Mouse (Mus musculus) brain, adult 2 months (tissue): ENCODE results near the gene Rbpms2.

Experiments used
- DNase-seq: peaks from one replicate; pipeline ENCODE4 v3.0.0; 2011; ENCODE audit warnings: low read depth, low spot score

The Rbpms2 gene

DNA sequence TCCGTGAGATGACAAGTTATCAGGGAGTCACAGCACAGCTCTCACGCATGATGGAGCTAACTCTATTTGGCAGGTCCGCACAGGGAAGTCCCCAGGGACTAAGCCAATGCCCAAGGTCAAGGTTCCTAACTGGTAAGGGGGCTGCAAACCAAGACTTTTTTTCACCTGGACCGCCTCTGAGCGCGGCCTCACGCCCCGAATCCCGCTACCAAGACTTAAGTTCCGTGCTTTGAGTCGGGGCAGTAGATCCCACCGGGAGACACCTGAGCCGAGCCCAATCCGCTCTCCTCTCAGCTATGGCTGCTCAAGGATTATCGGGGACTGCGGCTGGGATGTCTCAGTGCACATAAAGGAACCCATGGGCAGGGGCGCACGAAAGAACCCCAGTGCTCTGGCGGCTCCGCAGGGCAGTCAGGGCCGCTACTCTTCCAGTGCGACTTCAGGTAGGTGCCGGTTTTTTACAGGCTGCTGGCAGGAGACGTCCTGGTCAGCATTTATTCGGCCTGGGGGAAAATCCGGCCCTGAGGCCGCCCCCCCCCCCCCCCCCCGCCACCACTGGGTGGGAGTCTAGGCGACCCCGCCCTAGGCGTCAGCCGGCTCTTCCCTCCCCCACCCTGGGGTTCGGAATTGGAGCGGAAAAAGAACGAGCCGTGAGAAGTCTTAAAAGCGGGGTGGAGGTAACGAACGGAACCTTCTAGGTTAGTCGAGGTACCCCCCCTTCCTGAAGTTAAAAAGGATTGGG, at the start of gene Rbpms2:
Gene Rbpms2 (plus strand): TSS at position 624 of the 742 bp plus-strand sequence.
- no peak for DNase-seq

DNA sequence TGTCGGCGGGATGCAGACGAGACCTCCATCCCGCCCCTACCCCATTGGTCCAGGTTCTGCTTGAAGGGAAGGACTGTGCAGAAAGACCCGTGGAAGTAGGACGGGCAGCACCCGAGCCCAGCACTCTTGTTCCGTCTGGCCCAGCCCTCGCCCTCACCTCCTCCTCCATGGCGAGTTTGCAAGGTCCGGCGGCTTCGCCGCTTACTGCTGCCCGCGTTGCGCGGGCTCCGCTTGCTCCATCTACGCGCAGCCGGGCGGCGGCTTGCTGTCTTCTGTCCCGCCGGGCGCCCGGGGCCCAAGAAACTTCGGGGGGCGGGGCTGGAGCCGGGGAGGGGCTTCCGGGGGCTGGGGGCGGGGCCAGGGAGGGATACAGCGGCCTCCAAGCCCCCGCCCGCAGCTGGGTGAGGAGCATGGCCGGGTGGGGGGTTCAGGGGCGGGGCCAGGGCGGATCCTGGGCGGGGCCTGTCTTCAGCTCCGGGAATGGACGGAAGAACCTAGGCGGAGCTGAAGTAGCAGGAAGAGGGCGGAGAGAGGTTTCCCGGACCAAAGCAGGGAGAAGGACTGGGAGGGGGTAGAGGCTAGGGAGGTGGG, 49.6 kb upstream of the Rbpms2 start, which contains the start of gene Plekho2:
Gene Plekho2 (minus strand): TSS at position 260 of the 591 bp plus-strand sequence.
- DNase-seq = peak; percentile 96

DNA sequence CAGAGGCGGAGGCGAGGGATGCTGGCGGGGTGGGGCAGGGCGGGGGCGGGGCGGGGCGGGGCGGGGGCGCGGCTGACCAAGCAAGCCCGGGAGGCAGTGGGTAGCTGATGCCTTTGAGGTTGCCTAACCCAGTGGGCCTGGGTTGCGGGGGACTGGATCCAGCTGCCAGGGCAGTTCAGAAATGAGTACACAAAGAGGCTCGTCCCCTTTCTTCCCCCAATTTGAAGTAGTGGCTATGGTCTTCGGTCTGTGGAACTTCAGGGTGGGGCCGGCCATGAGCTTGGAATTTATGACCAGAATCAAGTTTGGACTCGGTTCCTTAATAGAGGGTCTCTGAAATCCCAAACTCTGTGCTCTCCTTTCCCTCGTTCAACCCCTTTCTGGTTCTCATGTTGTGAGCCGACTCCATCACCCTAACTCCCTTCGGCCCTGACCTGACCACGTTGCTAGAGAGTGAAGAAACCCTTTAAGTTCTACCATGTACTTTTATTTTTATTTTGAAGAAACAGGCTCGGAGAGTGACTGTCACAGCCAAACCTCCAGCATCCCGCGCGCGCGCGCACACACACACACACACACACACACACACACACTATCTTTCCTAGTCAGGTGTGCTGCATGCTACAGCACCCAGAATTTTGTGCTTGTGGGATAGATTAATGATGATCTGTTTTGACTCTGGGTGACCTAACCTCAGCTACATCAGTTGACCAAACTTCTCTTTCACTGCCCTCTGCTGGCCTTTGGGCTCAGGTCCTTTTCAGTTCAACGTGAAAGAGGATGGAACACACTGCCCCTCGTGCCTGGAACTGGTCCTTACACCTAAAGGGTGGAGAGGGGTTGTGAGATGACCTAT, 48.8 kb upstream of the Rbpms2 start:
- DNase-seq = peak; percentile 92

DNA sequence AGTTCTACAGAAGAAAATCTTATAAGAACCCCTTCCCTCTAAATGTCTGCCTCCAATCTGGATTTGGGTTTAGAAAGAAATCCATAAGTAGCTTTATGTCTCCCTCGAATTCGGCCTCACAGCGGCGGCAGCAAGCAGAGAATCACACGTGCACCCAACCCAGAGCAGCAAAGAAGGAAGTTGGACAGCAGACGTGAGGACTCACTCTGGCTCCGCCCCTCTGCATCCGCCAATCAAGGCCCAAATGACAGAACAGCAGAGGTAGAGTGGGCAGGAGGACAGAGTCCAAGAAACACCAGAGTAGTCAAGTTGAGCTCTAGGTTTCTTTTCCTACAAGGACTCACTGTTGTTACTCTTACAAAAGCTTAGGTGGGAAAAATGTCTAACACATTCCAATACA, 46.4 kb upstream of the Rbpms2 start:
- DNase-seq = no peak

DNA sequence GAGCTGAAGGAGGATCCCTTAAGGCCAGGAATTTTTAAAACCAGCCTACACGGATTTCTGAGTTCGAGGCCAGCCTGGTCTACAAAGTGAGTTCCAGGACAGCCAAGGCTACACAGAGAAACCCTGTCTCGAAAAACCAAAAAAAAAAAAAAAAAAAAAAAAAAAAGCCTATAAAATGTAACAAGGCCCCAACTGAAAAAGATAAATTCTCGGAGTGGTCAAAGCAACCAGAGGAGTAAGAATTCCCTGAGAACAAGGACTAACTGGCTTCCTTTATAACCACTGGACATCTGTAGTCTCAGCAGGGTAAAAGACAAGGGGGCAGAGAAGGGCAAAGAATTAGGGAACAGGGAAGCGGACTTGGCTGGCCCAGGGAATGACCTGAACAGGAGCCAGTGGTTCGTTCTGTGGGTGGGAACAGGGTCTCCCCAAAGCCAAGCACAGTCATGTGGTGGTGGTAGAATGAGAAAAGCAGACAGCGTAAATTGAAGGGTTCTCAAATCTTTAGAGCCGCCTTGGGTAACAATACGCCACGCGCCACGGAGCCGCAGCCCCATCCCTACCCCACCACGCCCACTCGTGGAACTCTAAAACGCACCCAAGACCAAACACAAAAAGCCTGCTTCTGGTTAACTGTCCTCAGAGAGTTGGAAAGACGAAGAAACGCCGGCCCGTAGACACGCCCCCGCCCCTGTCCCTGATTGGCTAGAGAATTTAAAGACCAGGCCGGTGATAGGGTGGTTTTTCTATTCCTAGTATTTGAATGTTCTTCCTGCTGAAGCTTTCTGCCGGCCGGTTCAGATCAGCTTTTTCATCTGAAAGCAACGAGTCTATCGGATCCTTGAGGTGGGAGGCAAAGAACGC, 42.8 kb upstream of the Rbpms2 start, which contains the start of gene Pif1:
Gene Pif1 (plus strand): TSS at position 755 of the 864 bp plus-strand sequence.
- peak; percentile 62 for DNase-seq

DNA sequence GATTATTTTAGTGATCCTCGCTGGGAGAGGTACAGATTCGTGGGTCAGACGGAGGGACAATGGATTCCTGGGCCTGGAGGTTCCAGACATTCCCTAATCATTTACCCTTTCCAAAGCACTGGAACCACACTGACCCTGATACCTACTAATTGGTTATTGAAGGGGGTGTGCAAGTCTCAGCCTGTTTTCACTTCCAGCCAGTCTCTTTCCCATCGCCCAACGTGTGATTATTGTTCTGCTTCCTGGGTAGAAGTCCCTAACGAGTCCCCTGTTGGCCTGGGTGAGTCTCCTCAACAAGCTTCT, 42.2 kb upstream of the Rbpms2 start:
- no peak for DNase-seq

DNA sequence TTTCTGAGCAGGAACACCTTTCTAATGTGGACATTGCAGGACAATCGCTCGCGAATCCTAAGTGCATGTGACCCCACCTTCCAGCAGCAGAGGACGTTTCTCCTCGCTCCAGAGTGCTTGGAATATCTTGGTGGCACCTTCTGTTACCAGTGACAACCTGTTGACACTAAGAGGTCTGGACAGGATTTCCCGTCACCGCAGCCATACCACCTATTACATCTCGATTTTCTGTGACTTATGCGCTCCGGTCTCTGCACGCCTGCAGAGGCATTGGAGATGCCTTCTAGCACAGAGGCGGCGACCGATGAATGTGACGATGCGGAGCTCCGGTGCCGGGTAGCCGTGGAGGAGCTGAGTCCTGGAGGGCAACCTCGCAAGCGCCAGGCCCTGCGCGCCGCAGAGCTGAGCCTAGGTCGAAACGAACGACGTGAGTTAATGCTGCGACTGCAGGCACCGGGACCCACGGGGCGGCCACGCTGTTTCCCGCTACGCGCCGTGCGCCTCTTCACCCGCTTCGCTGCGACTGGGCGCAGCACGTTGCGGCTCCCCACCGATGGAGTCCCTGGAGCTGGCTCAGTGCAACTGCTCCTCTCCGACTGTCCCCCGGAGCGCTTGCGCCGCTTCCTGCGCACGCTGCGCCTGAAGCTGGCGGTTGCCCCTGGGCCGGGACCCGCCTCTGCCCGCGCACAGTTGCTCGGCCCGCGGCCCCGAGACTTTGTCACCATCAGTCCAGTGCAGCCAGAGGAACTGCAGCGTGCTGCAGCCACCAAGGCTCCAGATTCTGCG, 41.7 kb upstream of the Rbpms2 start:
- peak; percentile 34 for DNase-seq

DNA sequence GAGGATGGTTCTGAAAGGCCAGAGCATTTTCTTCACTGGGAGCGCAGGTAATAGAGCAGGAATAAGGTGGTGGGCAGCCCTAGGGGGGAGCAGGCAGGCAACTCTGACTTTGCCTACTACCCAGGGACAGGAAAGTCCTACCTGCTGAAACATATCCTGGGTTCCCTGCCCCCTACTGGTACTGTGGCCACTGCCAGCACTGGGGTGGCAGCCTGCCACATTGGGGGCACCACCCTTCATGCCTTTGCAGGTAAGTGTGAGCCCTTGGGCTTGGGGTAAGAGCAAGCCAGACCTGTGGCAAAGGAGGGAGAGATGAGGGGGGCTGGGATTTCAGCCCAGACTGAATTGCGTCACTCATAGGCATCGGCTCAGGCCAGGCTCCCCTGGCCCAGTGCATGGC, 40.4 kb upstream of the Rbpms2 start:
- no peak for DNase-seq

DNA sequence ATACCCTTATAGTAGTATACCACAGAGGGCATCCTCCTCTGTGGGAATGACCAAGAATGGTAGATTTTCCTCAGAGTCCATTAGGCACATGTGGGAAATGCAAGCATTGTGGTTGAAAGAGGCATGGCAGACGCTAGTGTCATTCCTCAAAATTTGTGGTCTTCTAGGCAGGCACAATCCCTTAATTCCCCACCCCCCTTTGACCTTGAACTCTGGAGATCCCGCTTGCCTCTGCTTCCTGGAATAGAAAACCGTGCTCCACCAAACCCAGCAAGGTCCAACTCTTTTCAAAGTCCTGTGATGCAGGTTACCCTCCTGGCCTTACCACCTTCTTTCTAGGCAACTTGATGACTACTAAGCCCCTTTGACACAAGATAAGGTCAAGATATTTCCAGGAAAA, 36.7 kb upstream of the Rbpms2 start:
- no peak for DNase-seq

DNA sequence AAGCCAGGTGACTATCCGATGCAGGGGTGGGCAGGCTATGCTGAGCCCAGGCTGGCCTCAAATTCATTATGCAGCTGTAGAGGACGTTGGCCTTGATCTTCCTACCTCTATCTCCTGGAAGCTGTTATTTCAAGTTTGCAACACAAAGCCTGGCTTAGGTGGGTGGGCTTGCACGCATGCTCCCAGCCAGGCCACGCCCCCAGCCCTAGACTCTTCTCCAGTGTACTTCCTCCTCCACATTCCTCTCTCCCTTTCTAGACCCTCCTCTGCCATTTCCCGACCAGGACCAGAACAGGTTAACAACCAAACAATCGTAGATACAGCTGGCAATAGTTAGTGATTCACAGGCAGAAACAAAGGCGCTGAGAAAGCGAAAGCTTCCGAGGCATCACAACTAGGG, 35.9 kb upstream of the Rbpms2 start:
- no peak for DNase-seq

DNA sequence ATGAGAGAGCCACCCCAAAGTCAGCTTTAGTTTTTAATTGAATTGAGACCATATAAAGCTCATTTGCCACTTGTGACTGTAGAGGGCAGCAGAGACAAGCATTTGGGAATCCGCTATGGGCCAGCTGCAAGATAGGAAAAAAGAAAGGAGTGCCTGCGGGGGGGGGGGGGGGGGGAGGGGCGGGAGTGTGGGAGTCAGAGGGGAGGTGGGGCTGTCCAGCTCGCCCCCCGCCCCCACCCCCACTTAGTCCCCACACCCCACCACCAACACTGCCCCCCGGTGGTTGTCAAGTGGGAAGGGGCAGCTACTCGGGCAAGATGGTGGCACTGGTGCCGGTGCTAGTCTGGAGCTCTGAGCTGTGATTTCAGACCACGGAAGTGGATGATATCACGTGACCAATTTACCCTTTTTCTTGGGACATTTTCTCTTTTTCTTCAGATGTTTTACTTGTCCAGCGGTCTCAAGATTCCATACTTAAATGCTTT, 30.6 kb upstream of the Rbpms2 start:
- DNase-seq = peak; percentile 66

DNA sequence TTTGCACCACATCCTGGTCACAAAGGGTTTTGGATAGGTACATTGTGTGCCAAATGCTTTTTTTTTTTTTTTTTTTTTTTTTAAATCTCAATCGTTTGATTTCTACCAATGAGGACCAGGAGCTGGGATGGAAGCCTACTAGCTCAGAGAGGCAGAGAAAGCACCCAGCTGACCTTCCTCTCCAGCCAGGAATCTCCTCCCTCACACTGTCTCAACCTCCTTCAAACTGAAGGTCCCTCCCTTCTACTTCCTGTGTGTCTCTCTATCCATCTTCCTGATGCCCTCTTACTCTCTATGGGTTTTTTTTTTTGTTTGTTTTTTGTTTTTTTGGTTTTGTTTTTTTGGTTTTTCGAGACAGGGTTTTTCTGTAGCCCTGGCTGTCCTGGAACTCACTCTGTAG, 28.5 kb upstream of the Rbpms2 start:
- DNase-seq = no peak

DNA sequence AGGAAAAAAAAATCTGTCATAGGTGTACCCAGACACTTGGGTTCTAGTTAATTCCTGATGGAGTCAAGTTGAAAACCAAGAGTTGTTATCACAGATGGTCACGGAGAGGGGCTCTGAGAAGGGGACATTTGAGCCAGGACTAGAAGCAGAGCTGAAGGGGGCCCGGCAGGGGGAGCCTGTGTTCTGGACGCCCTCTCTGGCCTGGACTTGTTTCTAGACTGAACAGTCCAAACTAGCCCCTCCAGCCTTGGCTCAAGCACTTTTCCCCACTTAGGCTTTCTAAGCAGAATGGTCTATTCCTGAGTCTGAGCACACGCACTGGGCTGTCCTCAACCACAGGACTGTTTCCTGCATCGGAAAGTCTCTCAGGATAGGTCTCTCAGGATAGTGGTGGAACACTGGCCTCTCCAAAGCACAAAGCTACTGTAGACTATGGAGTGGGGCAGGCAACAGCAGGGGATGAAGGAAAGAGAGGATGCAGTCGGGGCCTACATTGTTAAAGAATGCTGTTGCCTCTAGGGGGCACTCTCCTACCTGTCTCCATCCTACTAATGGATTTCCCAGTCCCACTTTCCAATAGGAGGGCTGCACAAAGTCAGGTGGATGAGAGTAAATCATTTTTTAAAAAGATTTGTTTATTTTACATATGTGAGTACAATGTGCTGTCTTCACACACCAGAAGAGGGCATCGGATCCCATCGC, 25.9 kb upstream of the Rbpms2 start:
- no peak for DNase-seq

DNA sequence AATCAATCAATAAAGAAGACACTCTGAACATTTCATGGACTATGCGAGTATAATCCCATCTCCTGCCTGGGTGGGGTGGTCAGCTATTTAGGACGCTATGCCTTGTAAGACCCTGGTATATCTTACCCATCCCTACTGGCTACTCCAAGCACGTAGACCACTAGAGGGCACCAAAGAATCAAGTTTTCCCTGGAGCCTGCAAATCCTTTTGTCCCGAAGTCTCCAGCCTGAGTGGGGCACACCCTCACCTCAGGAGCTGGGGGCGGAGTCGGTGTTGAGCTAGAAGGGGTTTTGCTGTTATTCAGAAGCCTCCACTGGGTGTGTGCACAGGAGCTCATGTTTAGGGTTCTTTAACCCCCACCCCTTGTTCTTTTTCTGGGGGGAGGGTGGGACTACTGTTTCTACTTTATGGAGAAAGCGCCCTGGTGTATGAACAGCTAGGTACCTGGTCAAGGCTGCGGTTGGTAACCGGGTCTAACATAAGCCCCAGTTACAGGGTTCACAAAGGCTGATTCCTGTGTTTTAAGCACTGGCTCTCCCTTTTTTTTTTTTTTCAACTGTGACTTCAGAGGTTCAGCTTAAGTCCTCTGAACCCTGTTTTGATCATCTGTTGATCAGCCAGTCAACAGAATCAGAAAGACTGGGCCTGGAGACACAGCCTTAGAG, 23.8 kb upstream of the Rbpms2 start:
- DNase-seq = peak; percentile 90

DNA sequence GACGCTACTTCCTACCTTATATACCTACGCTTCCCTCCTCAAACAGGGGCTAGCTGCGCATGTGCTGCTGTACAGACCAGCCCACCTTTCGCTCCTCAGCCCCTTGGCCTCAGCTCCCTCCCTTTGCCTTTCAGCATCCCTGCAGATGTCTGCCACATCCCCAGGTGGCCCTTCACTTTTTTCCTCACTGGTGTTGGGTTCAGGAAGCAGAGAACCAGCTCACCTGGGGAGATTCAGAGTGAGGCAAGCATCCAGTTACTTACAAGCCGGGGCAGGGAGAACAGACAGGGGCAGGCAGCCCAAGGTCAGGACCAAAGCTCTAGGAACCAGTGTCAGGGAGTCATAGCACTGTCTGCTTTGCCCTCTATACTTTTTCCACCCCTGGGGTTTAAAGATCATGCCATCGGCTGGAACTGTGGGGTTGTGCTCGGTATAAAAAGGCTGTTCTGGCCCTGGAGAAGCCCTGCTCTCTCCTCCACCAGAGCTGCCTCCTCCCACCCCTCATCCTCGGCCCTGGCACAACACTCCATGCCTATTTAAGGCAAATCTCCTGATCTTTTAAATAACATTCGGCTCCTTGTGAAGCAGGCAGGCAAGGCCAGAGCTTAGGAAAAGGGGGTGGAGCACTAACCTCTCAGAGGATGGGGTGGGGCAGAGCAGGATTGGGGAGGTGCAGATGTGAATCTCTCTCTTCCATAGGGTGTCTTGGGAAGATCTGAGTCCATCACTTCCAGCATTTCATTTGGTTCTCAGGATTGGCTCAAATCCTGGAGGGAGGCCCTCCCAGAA, 22.9 kb upstream of the Rbpms2 start:
- no peak for DNase-seq

DNA sequence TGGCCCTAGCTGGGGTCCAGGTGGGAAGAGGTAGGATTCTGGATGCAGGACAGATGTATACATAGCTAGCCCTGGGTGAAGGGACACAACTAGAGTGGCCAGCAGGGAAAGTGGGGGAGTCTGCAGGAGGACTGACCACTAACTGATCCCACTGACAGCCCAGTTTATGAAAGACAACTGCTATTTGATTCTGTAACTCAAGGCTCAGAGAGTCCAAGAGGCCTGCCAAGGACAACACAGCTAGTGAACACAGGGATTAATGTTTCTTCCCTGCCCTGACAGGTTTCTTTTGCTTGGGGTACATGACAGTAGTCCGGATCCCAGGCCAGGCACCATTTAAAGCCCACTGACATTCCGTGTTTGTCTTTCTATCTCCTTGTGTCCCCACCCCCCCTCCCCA, 22.3 kb upstream of the Rbpms2 start:
- no peak for DNase-seq

DNA sequence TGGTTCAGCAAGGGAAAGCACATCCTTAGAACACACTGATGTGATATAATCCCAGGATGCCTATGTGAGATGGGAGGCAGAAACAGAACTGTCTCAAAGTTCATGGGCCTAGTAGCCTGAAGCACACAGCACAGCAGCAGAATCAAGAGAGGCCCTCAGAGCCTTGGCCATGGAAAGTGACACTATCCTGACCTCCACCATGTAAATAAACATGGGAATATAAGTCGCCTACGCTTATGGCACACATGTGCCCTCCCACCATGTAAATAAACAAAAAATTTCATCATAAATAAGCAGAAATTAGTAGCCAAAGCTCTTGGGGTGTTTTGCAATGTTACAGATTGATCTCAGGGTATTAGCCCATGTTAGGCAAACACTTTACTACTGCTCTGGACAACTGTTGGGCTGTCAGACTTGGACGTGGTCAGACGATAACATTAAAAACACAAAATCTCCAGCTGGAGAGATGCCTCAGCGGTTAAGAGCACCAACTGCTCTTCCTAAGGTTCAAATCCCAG, 17.4 kb upstream of the Rbpms2 start:
- no peak for DNase-seq

DNA sequence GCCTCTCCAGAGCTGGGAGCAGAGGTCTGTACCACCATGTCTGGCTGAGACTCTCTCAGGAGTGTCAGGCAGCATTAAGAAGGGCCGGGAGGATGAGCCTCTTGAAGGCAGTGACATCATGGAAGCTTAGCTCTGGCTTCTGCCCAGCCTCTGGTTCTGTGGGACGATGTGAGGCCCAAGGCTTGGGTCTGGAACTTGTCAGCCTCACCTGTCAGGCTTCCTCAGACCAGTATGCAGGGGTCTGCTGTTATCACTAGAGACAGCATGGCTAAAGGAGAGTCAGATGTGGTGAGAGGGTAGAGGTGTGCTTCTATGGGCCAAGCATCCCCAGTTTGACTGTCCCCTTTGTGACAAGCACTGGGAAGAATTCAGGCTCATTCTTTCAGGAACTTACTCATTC, 16.4 kb upstream of the Rbpms2 start:
- no peak for DNase-seq
